Mouse (Mus musculus): ENCODE results near the gene Gm21118. TPM values are rescaled to one million over a fixed set of nuclear protein-coding genes. Genes with fewer than 3 reads are reported as not detected.

Gene Gm21118
- not detected for total RNA-seq (2023)

GRCm38 (mm10) chrY:70273542-70273941 lies at the start of gene Gm21118:
Gm21118 (minus strand) TSS chrY:70273642.

DNA sequence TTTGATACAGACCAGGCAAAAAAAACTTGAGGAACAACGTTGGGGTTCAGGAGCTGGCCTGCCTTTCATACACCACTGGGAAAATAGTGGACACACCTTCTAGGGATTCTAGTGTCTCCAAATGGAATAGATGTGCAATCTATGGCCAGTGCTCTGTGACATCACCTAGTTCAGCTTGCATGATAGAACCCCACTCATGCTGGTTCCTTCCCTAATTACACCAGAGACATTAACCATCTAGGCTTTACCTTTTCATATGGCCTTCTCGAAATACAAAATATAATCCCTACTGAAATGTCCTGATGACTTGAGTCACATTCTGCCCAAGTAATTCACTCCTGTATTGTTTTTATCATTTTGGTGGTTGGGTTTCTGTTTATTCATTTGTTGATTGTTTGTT lies 29.7 kb upstream of the Gm21118 start, which contains the start of the genes Gm29423 and Gm29644:
Gm29423 (minus strand) TSS at position 101 of the 400 bp plus-strand sequence.
Gm29644 (minus strand) TSS at position 157 of the 400 bp plus-strand sequence.

Other genes with a start within 250 kb of the Gm21118 start
- not detected for gene Gm29423, start 29.6 kb upstream of the Gm21118 start, total RNA-seq (2023)
- not detected for gene Gm29644, start 29.7 kb upstream of the Gm21118 start, total RNA-seq (2023)
- gene Gm20888, start 168.2 kb upstream of the Gm21118 start, total RNA-seq (2023): not detected